Comparison of ENCODE assay signal across 15 mouse cellular contexts in the genomic region with DNA sequence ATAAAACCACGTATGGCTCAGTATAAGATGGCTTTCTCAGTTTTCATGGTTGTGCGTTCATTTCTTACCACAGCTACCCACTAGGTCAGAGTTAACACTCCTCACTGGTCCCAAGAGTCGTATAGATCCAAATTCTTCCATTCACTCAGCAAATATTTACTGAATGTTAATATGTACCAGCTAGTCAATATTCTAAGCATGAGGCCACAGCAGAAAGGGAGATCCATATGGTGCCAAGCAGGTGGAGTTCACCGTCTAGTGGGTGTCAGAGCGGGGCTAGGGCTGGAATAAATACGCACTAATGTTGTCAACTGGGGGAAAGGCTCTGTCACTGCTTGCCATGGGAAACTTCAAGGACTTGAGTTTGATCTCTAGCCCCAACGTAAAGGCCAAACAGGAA.
DNase-seq lines count a peak whose midpoint lies in the region; ATAC-seq and TF ChIP-seq lines count a peak whose summit lies in the region.
"Had no signal": no experiment of that assay in that cellular context is flagged by ENCODE, and none has a peak within 500 bp of the region (broad histone marks: within the 10 kb centered on the region; RNA-seq: fewer than 3 reads in every experiment).

No protein-coding gene starts in this region.

- no peak overlapping the region for H3K9ac ChIP-seq in heart, embryonic 12.5 days
- no peak overlapping the region for H3K9ac ChIP-seq in kidney, embryonic 15.5 days
- no peak overlapping the region for H3K9ac ChIP-seq in lung, postnatal 0 days (replicated peaks; ENCODE audit: low read depth)
- H3K9ac ChIP-seq in forebrain, embryonic 12.5 days: no peak overlapping the region
- H3K9ac ChIP-seq: forebrain, embryonic 15.5 days; limb, embryonic 13.5 days; neural tube, embryonic 13.5 days had no signal

- H3K4me2 ChIP-seq in heart, embryonic 12.5 days: no peak overlapping the region
- no peak overlapping the region for H3K4me2 ChIP-seq in kidney, embryonic 15.5 days
- no peak overlapping the region for H3K4me2 ChIP-seq in lung, postnatal 0 days (replicated peaks; ENCODE audit: low read depth, low read length)
- H3K4me2 ChIP-seq in forebrain, embryonic 12.5 days: no peak overlapping the region
- H3K4me2 ChIP-seq: forebrain, embryonic 15.5 days; limb, embryonic 13.5 days; neural tube, embryonic 13.5 days had no signal

- no peak for DNase-seq in heart, postnatal 4 days
- no peak for DNase-seq in kidney, postnatal 36 days
- DNase-seq in lung, postnatal 0 days (ENCODE audit: low spot score): no peak
- DNase-seq in lung, postnatal 25 days (ENCODE audit: low spot score): no peak
- DNase-seq in Muller cell, postnatal 12 days (ENCODE audit: inconsistent ontology term): no peak
- DNase-seq: cerebellum, postnatal 10 days; thymus, adult 2 months had no signal

- H3K9me3 ChIP-seq in heart, embryonic 12.5 days (replicated peaks): no peaks in the 10 kb centered on the region
- no peaks in the 10 kb centered on the region for H3K9me3 ChIP-seq in kidney, embryonic 15.5 days (replicated peaks)
- no peaks in the 10 kb centered on the region for H3K9me3 ChIP-seq in lung, postnatal 0 days (ENCODE audit: low read length)
- no peaks in the 10 kb centered on the region for H3K9me3 ChIP-seq in forebrain, embryonic 12.5 days
- H3K9me3 ChIP-seq: forebrain, embryonic 15.5 days; limb, embryonic 13.5 days; neural tube, embryonic 13.5 days had no signal

- no peaks in the 10 kb centered on the region; the same call in 1 of the 2 replicates for H3K36me3 ChIP-seq in heart, embryonic 12.5 days
- peaks cover 3% of the 10 kb centered on the region; the same call in 1 of the 2 replicates for H3K36me3 ChIP-seq in kidney, embryonic 15.5 days
- H3K36me3 ChIP-seq in lung, postnatal 0 days (ENCODE audit: insufficient read depth, low read length): no peaks in the 10 kb centered on the region
- no peaks in the 10 kb centered on the region for H3K36me3 ChIP-seq in forebrain, embryonic 12.5 days (replicated peaks)
- H3K36me3 ChIP-seq: forebrain, embryonic 15.5 days; limb, embryonic 13.5 days; neural tube, embryonic 13.5 days had no signal

- H3K27me3 ChIP-seq in heart, embryonic 12.5 days (replicated peaks): no peaks in the 10 kb centered on the region
- no peaks in the 10 kb centered on the region for H3K27me3 ChIP-seq in kidney, embryonic 15.5 days
- H3K27me3 ChIP-seq in lung, postnatal 0 days (replicated peaks; ENCODE audit: insufficient read depth, low read length): no peaks in the 10 kb centered on the region
- no peaks in the 10 kb centered on the region for H3K27me3 ChIP-seq in forebrain, embryonic 12.5 days
- H3K27me3 ChIP-seq: forebrain, embryonic 15.5 days; limb, embryonic 13.5 days; neural tube, embryonic 13.5 days; Patski had no signal

- 89% methylated on average over 7 of the region's 7 CpGs for WGBS in heart, embryonic 12.5 days
- WGBS in kidney, embryonic 15.5 days: 81% methylated on average over 7 of the region's 7 CpGs
- 61% methylated on average over 7 of the region's 7 CpGs for WGBS in lung, postnatal 0 days
- WGBS in forebrain, embryonic 12.5 days: 92% methylated on average over 7 of the region's 7 CpGs

- no peak for TF ChIP-seq EP300 in lung, postnatal 0 days (IDR thresholded peaks at IDR 0.05)

- H3K4me3 ChIP-seq in heart, embryonic 12.5 days: no peak overlapping the region
- H3K4me3 ChIP-seq in kidney, embryonic 15.5 days (replicated peaks): no peak overlapping the region
- no peak overlapping the region for H3K4me3 ChIP-seq in lung, postnatal 0 days (ENCODE audit: low read depth, low read length)
- H3K4me3 ChIP-seq in forebrain, embryonic 12.5 days (replicated peaks): no peak overlapping the region
- H3K4me3 ChIP-seq: forebrain, embryonic 15.5 days; limb, embryonic 13.5 days; neural tube, embryonic 13.5 days had no signal

- no peak for TF ChIP-seq CTCF in lung, postnatal 0 days (IDR thresholded peaks at IDR 0.05)

- H3K4me1 ChIP-seq in heart, embryonic 12.5 days (replicated peaks): peaks cover 84% of the 10 kb centered on the region
- H3K4me1 ChIP-seq in kidney, embryonic 15.5 days: peaks cover 58% of the 10 kb centered on the region
- peaks cover 41% of the 10 kb centered on the region for H3K4me1 ChIP-seq in lung, postnatal 0 days (ENCODE audit: insufficient read depth, low read depth, low read length)
- H3K4me1 ChIP-seq in forebrain, embryonic 12.5 days: peaks cover 25% of the 10 kb centered on the region

- no peak for ATAC-seq in heart, embryonic 12.5 days (ENCODE audit: insufficient number of reproducible peaks, low FRiP score)
- no peak for ATAC-seq in kidney, embryonic 15.5 days (replicated peaks; ENCODE audit: low FRiP score)
- ATAC-seq in lung, postnatal 0 days: no peak
- no peak for ATAC-seq in forebrain, embryonic 12.5 days (ENCODE audit: low FRiP score)
- ATAC-seq: forebrain, embryonic 15.5 days; midbrain, embryonic 16.5 days had no signal

- H3K27ac ChIP-seq in heart, embryonic 12.5 days (ENCODE audit: poor library complexity, severe bottlenecking): peak overlapping the region; percentile 83
- H3K27ac ChIP-seq in kidney, embryonic 15.5 days: peak overlapping the region; percentile 73
- H3K27ac ChIP-seq in lung, postnatal 0 days (ENCODE audit: low read length): peak overlapping the region; percentile 6; the same call in 1 of the 2 replicates
- no peak overlapping the region for H3K27ac ChIP-seq in forebrain, embryonic 12.5 days
- H3K27ac ChIP-seq: limb, embryonic 13.5 days; neural tube, embryonic 13.5 days had no signal
